Mouse (Mus musculus): ENCODE results near the gene Pou2f1.

DNA sequence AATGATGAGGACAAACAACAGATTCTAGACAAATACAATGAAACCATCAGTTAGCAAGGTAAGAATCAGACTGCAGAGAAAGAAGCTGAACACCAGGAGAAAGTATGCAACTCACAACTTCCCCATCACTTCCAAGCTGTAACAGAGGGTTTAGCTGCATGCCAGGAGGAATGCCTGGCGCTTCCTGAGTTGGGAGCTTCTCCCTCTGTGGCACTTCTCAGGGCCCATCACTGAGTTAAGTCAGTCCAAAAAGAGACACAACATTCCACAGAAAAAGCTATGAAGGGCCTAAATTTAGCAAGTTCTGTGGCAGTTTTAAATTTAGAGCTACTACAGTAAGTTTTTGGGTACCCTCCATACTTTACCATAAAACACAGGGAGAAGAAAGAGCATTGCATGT, 59.2 kb downstream of the Pou2f1 start:
- TF ChIP-seq CTCF (IDR thresholded peaks at IDR 0.05; ENCODE audit: extremely low read depth, insufficient read depth, insufficient read length, insufficient replicate concordance): no peak
- no peak for TF ChIP-seq POLR2A (IDR thresholded peaks at IDR 0.05; ENCODE audit: low read depth, low read length)
